Mouse (Mus musculus): ENCODE measurements at regions not wholly inside any gene's neighbourhood (a gene's known extent, or its start where the extent isn't known, plus 50 kb on each side); places are given as distances from the start of the nearest gene placed in this dataset.

- Histone ChIP-seq H3K27me3 (ENCODE audit: control insufficient read depth, insufficient read depth, low read length) (no peaks in the 10 kb centered on the region), H3K9ac (ENCODE audit: low read length) (no peak overlapping the region), H3K4me2 (ENCODE audit: low read depth, low read length, severe bottlenecking) (no peak overlapping the region), H3K9me3 (ENCODE audit: control insufficient read depth, low read length) (no peaks in the 10 kb centered on the region), H3K27ac (ENCODE audit: low read depth, low read length) (no peak overlapping the region), H3K4me3 (ENCODE audit: low read depth, low read length) (no peak overlapping the region), H3K36me3 (ENCODE audit: control insufficient read depth, insufficient read depth, low read length) (no peaks in the 10 kb centered on the region), H3K4me1 (replicated peaks; ENCODE audit: control insufficient read depth, insufficient read depth, low read length) (no peaks in the 10 kb centered on the region)
- no peak for ATAC-seq (replicated peaks; ENCODE audit: low FRiP score)
- no peak for DNase-seq (ENCODE audit: low spot score)
- 90% methylated on average over 18 of the region's 18 CpGs for WGBS
Measured at GRCm38 (mm10) chr14:76295411-76296169, 119.2 kb upstream of the Tsc22d1 start.

DNA sequence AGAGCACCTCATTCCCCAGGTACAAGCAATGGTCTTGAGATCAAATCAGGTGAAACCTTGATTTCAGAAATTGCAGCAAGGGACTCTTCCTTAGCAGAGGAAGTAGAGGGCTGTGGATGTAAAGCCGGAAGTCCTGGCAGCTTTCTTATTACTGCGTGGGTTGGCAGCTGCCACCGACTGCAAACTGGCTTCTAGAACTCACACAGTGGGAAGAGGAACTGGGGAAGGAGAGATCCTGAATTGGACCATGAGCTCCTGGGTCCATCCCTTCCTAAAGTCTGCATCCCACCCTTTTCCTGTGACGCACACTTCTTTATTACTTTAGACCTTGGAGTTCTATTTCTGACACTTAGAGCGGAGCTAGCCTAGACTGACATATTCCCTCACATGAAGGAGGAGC, 116.9 kb upstream of the Tsc22d1 start:
- no peaks in the 10 kb centered on the region for H3K4me1 ChIP-seq (replicated peaks; ENCODE audit: control insufficient read depth, insufficient read depth, low read length)
- no peaks in the 10 kb centered on the region for H3K27me3 ChIP-seq (ENCODE audit: control insufficient read depth, insufficient read depth, low read length)
- DNase-seq (ENCODE audit: low spot score) (no peak), ATAC-seq (replicated peaks; ENCODE audit: low FRiP score) (no peak)
- H3K9ac ChIP-seq (ENCODE audit: low read length), result no peak overlapping the region
- H3K4me3 ChIP-seq (ENCODE audit: low read depth, low read length), result no peak overlapping the region
- no peaks in the 10 kb centered on the region for H3K9me3 ChIP-seq (ENCODE audit: control insufficient read depth, low read length)
- H3K36me3 ChIP-seq (ENCODE audit: control insufficient read depth, insufficient read depth, low read length), result no peaks in the 10 kb centered on the region
- H3K4me2 ChIP-seq (ENCODE audit: low read depth, low read length, severe bottlenecking), result no peak overlapping the region
- no peak overlapping the region for H3K27ac ChIP-seq (ENCODE audit: low read depth, low read length)
- WGBS, result 95% methylated on average over 5 of the region's 5 CpGs

DNA sequence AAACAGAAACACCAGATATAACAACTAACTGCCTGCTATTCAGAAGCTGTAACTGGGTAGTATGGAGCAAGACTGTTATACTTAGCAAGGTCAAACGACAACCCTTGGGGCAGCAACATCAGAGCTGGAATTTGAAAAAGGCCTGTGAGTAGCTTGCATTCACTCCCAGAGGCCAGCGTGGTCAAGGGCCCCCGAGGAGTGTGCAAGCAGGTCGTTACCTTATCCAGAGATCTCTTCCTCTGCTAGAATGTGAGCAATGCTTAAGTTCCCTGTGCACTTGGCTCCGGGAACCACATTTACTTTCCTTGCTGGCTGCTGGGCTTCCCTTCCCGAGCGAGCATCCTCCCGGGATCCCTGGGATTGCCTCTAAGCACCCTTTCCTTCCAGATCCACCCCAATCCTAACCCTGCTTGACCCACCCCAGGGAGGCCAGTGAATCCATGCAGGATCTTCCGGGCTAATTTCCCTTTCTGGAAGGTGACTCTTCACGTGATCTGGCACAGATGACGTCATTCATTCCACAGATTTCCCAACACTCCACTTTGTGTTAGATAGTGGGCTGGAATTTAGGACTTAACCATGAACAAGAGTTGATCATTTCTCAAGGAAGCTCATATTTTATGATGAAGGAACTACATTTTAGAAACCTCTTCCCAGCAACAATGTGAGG, 112.3 kb upstream of the Tsc22d1 start:
- H3K9ac ChIP-seq (ENCODE audit: low read length), result no peak overlapping the region
- H3K4me1 ChIP-seq (replicated peaks; ENCODE audit: control insufficient read depth, insufficient read depth, low read length), result no peaks in the 10 kb centered on the region
- no peak overlapping the region for H3K4me2 ChIP-seq (ENCODE audit: low read depth, low read length, severe bottlenecking)
- 75% methylated on average over 11 of the region's 11 CpGs for WGBS
- no peaks in the 10 kb centered on the region for H3K36me3 ChIP-seq (ENCODE audit: control insufficient read depth, insufficient read depth, low read length)
- H3K9me3 ChIP-seq (ENCODE audit: control insufficient read depth, low read length), result no peaks in the 10 kb centered on the region
- DNase-seq (ENCODE audit: low spot score), result no peak
- no peaks in the 10 kb centered on the region for H3K27me3 ChIP-seq (ENCODE audit: control insufficient read depth, insufficient read depth, low read length)
- no peak overlapping the region for H3K4me3 ChIP-seq (ENCODE audit: low read depth, low read length)
- H3K27ac ChIP-seq (ENCODE audit: low read depth, low read length), result no peak overlapping the region
- ATAC-seq (replicated peaks; ENCODE audit: low FRiP score), result no peak

GRCm38 (mm10) chr14:76307603-76308002, 107.2 kb upstream of the Tsc22d1 start:
- DNase-seq (ENCODE audit: low spot score) (no peak), ATAC-seq (replicated peaks; ENCODE audit: low FRiP score) (no peak)
- H3K4me3 ChIP-seq (ENCODE audit: low read depth, low read length), result no peak overlapping the region
- no peaks in the 10 kb centered on the region for H3K9me3 ChIP-seq (ENCODE audit: control insufficient read depth, low read length)
- peaks cover 5% of the 10 kb centered on the region; the same call in 1 of the 2 replicates for H3K4me1 ChIP-seq (replicated peaks; ENCODE audit: control insufficient read depth, insufficient read depth, low read length)
- H3K27ac ChIP-seq (ENCODE audit: low read depth, low read length), result no peak overlapping the region
- H3K9ac ChIP-seq (ENCODE audit: low read length), result no peak overlapping the region
- H3K4me2 ChIP-seq (ENCODE audit: low read depth, low read length, severe bottlenecking), result no peak overlapping the region
- WGBS, result 75% methylated on average over 2 of the region's 2 CpGs
- no peaks in the 10 kb centered on the region for H3K27me3 ChIP-seq (ENCODE audit: control insufficient read depth, insufficient read depth, low read length)
- no peaks in the 10 kb centered on the region for H3K36me3 ChIP-seq (ENCODE audit: control insufficient read depth, insufficient read depth, low read length)

DNA sequence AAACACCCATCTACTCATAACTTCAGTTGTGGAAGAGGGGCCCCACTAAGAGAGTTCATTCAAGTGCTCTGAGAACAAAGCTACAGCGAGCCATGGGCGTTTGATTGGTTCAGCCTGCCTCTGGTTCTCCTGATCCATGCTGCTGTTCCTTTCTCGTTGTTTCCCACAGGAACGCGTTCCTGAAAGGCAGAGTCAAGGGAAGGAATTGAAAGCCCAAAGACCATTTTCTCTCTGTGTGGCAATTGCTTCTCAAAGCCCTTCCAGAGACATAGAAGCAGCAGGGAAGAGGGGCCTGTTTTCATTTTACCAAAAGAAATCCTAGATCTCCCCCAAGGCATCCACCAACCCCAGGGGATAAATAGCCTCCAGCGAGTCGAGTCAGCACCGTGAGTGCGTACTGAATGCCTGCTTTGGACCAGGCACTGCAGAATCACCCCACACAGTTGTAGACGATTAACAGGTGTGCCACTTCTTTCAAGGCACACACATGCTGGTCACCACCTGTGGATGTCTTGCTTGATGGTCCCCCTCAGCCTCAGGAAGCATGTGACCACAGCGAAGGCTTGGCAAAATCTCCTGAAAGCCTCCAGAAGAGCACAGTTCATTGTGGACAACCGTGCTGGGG, 106.5 kb upstream of the Tsc22d1 start:
- WGBS, result 11% methylated on average over 12 of the region's 12 CpGs
- peak; percentile 75; the same call in 1 of the 2 replicates for ATAC-seq (replicated peaks; ENCODE audit: low FRiP score)
- Histone ChIP-seq H3K9me3 (ENCODE audit: control insufficient read depth, low read length) (no peaks in the 10 kb centered on the region), H3K4me1 (replicated peaks; ENCODE audit: control insufficient read depth, insufficient read depth, low read length) (peaks cover 5% of the 10 kb centered on the region; the same call in 1 of the 2 replicates), H3K36me3 (ENCODE audit: control insufficient read depth, insufficient read depth, low read length) (no peaks in the 10 kb centered on the region), H3K4me3 (ENCODE audit: low read depth, low read length) (peak overlapping the region; percentile 20), H3K9ac (ENCODE audit: low read length) (peak overlapping the region; percentile 43; the same call in 1 of the 2 replicates), H3K27ac (ENCODE audit: low read depth, low read length) (peak overlapping the region; percentile 74; the same call in 1 of the 2 replicates), H3K27me3 (ENCODE audit: control insufficient read depth, insufficient read depth, low read length) (no peaks in the 10 kb centered on the region), H3K4me2 (ENCODE audit: low read depth, low read length, severe bottlenecking) (peak overlapping the region; percentile 43)
- peak; percentile 64 for DNase-seq (ENCODE audit: low spot score)

GRCm38 (mm10) chr14:76309606-76310005, 105.2 kb upstream of the Tsc22d1 start:
- Histone ChIP-seq H3K9me3 (ENCODE audit: control insufficient read depth, low read length) (no peaks in the 10 kb centered on the region), H3K4me1 (replicated peaks; ENCODE audit: control insufficient read depth, insufficient read depth, low read length) (peaks cover 5% of the 10 kb centered on the region; the same call in 1 of the 2 replicates), H3K4me2 (ENCODE audit: low read depth, low read length, severe bottlenecking) (no peak overlapping the region), H3K27ac (ENCODE audit: low read depth, low read length) (no peak overlapping the region), H3K36me3 (ENCODE audit: control insufficient read depth, insufficient read depth, low read length) (no peaks in the 10 kb centered on the region), H3K9ac (ENCODE audit: low read length) (no peak overlapping the region), H3K27me3 (ENCODE audit: control insufficient read depth, insufficient read depth, low read length) (no peaks in the 10 kb centered on the region), H3K4me3 (ENCODE audit: low read depth, low read length) (no peak overlapping the region)
- DNase-seq (ENCODE audit: low spot score) (no peak), ATAC-seq (replicated peaks; ENCODE audit: low FRiP score) (no peak)
- 77% methylated on average over 4 of the region's 4 CpGs for WGBS

DNA sequence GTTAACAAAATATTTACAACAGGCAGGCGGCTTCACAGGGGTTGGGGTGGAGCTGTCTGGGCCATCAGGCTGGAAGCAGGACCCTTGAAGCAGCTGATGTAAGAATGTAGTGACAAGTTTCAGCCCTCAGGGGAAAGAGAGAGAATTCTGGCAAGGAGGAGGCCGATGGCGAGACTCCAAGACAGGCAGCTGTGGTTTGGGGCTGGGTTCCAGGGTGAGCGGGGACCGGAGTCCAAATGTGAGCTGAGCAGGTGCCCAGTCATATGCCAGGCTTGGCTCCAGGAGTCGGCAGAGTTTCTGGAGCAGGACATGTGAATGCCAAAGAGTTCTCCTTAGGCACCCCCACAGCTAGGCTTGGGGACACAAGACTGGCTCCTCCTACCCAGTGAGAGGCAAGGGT, 104.5 kb upstream of the Tsc22d1 start:
- Histone ChIP-seq H3K4me1 (replicated peaks; ENCODE audit: control insufficient read depth, insufficient read depth, low read length) (peaks cover 5% of the 10 kb centered on the region; the same call in 1 of the 2 replicates), H3K27ac (ENCODE audit: low read depth, low read length) (no peak overlapping the region), H3K27me3 (ENCODE audit: control insufficient read depth, insufficient read depth, low read length) (no peaks in the 10 kb centered on the region), H3K9ac (ENCODE audit: low read length) (no peak overlapping the region), H3K4me2 (ENCODE audit: low read depth, low read length, severe bottlenecking) (no peak overlapping the region), H3K36me3 (ENCODE audit: control insufficient read depth, insufficient read depth, low read length) (no peaks in the 10 kb centered on the region), H3K4me3 (ENCODE audit: low read depth, low read length) (no peak overlapping the region), H3K9me3 (ENCODE audit: control insufficient read depth, low read length) (no peaks in the 10 kb centered on the region)
- DNase-seq (ENCODE audit: low spot score), result no peak
- WGBS, result 92% methylated on average over 6 of the region's 6 CpGs
- ATAC-seq (replicated peaks; ENCODE audit: low FRiP score), result no peak

GRCm38 (mm10) chr14:76313424-76314190, 101.2 kb upstream of the Tsc22d1 start:
- 0 out of 2 replicates have a peak, but pooled peaks cover under 1% of the 10 kb centered on the region for H3K4me1 ChIP-seq (replicated peaks; ENCODE audit: control insufficient read depth, insufficient read depth, low read length)
- WGBS, result 75% methylated on average over 14 of the region's 14 CpGs
- no peak overlapping the region for H3K4me3 ChIP-seq (ENCODE audit: low read depth, low read length)
- no peaks in the 10 kb centered on the region for H3K9me3 ChIP-seq (ENCODE audit: control insufficient read depth, low read length)
- H3K27me3 ChIP-seq (ENCODE audit: control insufficient read depth, insufficient read depth, low read length), result no peaks in the 10 kb centered on the region
- H3K9ac ChIP-seq (ENCODE audit: low read length), result no peak overlapping the region
- peak; percentile 73; the same call in 1 of the 2 replicates for ATAC-seq (replicated peaks; ENCODE audit: low FRiP score)
- no peak overlapping the region for H3K27ac ChIP-seq (ENCODE audit: low read depth, low read length)
- no peak overlapping the region for H3K4me2 ChIP-seq (ENCODE audit: low read depth, low read length, severe bottlenecking)
- no peak for DNase-seq (ENCODE audit: low spot score)
- no peaks in the 10 kb centered on the region for H3K36me3 ChIP-seq (ENCODE audit: control insufficient read depth, insufficient read depth, low read length)
